Mouse (Mus musculus) ovary, postnatal 10 days (tissue): ENCODE results near the gene Med6.
"Not testable (repeated sequence)": the region's sequence is repeated elsewhere in the genome, so short reads cannot be mapped to it uniquely, and the experiment has no call there.

Source experiments
- DNase-seq: peaks from one replicate; pipeline ENCODE4 v3.0.0; 2022; ENCODE audit warnings: low spot score

Gene Med6

DNA sequence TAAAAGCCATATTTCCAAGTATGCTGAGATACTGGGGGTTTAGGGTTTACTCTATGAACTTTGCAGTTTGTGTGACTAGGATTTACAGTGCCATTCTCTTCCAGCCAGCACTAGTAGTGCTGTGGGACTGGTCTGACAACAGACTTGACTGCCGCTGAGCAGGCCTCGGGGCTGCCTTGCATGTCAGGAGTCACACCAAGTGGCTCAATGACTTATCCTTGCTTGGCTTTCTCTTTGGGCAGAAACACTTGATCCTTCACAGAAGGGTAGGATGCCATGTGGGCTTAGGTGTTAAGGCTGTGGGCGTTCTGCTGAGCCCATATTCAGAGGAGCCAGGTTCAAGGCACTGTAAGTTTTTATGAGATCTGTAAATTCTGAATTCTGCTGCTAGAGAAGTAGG is 45.5 kb downstream of the Med6 start:
- no peak for DNase-seq

DNA sequence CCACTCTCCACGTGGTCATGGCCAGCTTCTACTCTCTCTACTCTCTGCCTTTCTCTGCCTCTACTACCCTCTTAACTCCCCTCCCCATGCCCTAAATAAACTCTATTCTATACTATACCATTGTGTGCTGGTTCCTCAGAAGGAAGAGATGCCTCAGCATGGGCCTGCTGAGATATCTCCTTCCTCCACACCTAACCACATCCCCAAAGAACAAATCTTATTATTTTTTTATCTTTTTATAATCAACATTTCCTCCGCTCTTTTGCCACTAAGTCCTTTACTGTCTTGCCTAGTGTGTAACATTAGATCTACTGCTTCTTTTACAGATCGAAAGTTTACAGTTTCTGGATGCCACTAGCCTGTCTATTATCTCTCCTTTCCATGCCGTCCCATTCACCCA is 47.6 kb downstream of the Med6 start:
- DNase-seq = no peak

DNA sequence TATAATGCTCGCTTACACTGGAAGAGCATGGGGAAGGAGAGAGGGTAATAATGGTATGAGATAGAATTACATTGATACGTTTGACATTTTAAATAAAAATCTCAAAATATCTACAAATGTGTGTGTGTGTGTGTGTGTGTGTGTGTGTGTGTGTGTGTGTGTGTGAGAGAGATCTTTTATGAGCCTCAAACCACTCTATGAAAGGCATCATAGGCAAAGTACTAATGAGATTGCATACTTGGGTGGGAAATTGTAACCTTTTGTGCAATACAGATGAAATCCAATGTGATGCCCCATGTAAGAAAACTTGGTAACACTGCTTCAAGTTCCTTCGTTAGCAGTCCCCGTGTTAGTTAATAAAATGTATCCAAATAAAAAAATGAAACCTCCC is 61.8 kb downstream of the Med6 start:
- no peak for DNase-seq

DNA sequence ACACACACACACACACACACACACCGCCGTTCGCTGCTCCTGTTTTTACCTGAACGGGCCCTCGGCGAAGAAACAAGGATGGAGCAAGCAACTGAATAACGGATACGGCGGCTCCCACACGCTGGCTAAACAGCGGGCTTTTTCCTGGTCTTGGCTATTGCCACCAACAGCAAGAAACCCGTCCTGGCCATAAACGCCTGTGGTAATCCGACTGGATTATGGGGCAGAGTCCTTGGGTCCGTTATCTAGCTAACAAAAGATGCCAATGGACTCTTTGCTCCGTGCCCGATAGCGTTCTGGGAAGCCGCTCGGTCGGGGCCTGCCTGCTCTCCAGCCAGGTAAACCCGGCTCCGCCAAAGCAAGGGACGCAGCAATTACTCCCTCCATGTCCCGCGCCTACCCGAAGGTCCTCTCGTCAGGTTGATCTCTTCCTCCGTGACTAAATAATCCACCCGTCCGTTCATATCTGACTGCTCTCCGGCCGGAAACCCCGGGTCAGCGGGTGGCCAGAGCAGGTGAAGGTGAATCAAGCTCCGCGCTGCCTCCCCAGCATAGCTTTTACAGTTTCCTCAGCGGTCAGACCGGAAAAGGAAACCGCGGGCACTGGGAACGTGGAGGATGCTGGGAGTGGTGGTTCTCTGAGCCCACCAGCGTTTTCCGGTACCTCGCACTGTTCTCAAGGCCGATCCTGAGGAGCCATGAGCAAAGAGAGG is 62.3 kb downstream of the Med6 start, which contains the start of the genes Gm20498 and Synj2bp:
Gene Gm20498, minus strand, starts transcription at position 590 of the 713 bp plus-strand sequence.
Gene Synj2bp, minus strand, starts transcription at position 596 of the 713 bp plus-strand sequence.
- peak; percentile 64 for DNase-seq

DNA sequence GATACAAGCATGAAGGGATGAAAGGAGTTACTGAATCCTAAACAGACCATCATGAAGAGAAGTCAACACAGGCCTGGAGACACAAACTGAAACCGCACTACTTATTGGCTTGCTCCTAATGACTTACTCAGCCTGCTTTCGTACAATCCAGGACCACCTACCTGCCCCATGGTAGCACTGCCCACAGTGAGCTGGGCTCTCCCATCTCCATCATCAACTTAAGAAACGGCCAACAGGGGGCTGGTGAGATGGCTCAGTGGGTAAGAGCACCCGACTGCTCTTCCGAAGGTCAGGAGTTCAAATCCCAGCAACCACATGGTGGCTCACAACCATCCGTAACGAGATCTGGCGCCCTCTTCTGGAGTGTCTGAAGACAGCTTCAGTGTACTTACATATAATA is 64.2 kb downstream of the Med6 start:
- not testable (repeated sequence) for DNase-seq
